Mouse (Mus musculus) liver, embryonic 16.5 days (tissue): Measurements from ENCODE around the gene Abcb10. TPM values are rescaled to one million over a fixed set of nuclear protein-coding genes. Genes with fewer than 3 reads are reported as not detected.

Experiments
- ATAC-seq: fragments of 200-750 bp; cut with Nextera tagmentation; 2 replicates; pipeline ENCODE4 v1.8.0; 2017; ENCODE audit warnings: low read depth, mild to moderate bottlenecking, moderate number of reproducible peaks, moderate library complexity
- H3K27ac ChIP-seq: fragments of 300-500 bp; sonication (generic); 2 replicates; pipeline ENCODE4 v1.5.1; 2014; ENCODE audit warnings: mild to moderate bottlenecking, low read length
- H3K27me3 ChIP-seq: fragments of 300-500 bp; sonication (generic); 2 replicates; pipeline ENCODE4 v1.6.1; 2014; ENCODE audit warnings: low read depth, low read length, mixed read lengths; ENCODE audit not compliant: control insufficient read depth, insufficient read depth
- H3K36me3 ChIP-seq: fragments of 300-500 bp; sonication (generic); 2 replicates; pipeline ENCODE4 v1.6.1; 2014; ENCODE audit warnings: mild to moderate bottlenecking; ENCODE audit not compliant: control insufficient read depth, insufficient read depth
- H3K4me1 ChIP-seq: fragments of 300-500 bp; sonication (generic); 2 replicates; pipeline ENCODE4 v1.6.1; 2014; ENCODE audit warnings: low read depth, low read length, mixed read lengths; ENCODE audit not compliant: control insufficient read depth
- H3K4me2 ChIP-seq: fragments of 300-500 bp; sonication (generic); 2 replicates; pipeline ENCODE4 v1.6.1; 2014; ENCODE audit warnings: low read depth, low read length, mixed read lengths
- H3K4me3 ChIP-seq: fragments of 300-500 bp; sonication (generic); 2 replicates; pipeline ENCODE4 v1.5.1; 2014; ENCODE audit warnings: low read depth, mild to moderate bottlenecking, low read length
- H3K9ac ChIP-seq: fragments of 300-500 bp; sonication (generic); 2 replicates; pipeline ENCODE4 v1.6.1; 2014; ENCODE audit warnings: low read depth, low read length
- H3K9me3 ChIP-seq: fragments of 300-500 bp; sonication (generic); replicated peaks from 2 replicates; pipeline ENCODE4 v1.6.1; 2016; ENCODE audit warnings: low read length; ENCODE audit not compliant: control insufficient read depth
- WGBS: fragments of 180-500 bp; shearing (Covaris S2); extraction: QIAGEN DNeasy Blood & Tissue Kit; methylation state at CpG from one replicate; pipeline ENCODE4 v1.1.7; 2014; ENCODE audit not compliant: insufficient replicate concordance; 5-methylcytosine and 5-hydroxymethylcytosine counted together
- polyA plus RNA-seq: library from polyadenylated mRNA; unstranded; fragments of >200 nt; fragmentation: Nextera tagmentation; extraction: Ambion mirVana; gene quantifications from 2 replicates; pipeline ENCODE4 v1.2.1, GENCODE M21; 2015

Gene Abcb10
- polyA plus RNA-seq, 1 experiment from 2014 or later: 130 TPM

GRCm38 (mm10) chr8:123989128-123989527 is 6.2 kb upstream of the Abcb10 start:
- Histone ChIP-seq H3K9me3 (no peaks in the 10 kb centered on the region), H3K4me1 (peaks cover 65% of the 10 kb centered on the region)
- whole genome bisulfite sequencing: 19% methylated on average over 7 of the region's 7 CpGs

GRCm38 (mm10) chr8:123988605-123989038 is 5.7 kb upstream of the Abcb10 start:
- Histone ChIP-seq H3K4me1 (peaks cover 69% of the 10 kb centered on the region), H3K4me3 (peak overlapping the region; percentile 53), H3K4me2 (peak overlapping the region; percentile 85), H3K9ac (peak overlapping the region; percentile 79), H3K27me3 (no peaks in the 10 kb centered on the region), H3K36me3 (0 out of 2 replicates have a peak, but pooled peaks cover under 1% of the 10 kb centered on the region), H3K9me3 (no peaks in the 10 kb centered on the region), H3K27ac (peak overlapping the region; percentile 99)
- peak; percentile 90 for ATAC-seq
- WGBS: 7% methylated on average over 6 of the region's 6 CpGs

More at GRCm38 (mm10) chr8:123989128-123989527, 6.2 kb upstream of the Abcb10 start:
- Histone ChIP-seq H3K27ac (peak overlapping the region; percentile 99), H3K4me2 (peak overlapping the region; percentile 85), H3K4me3 (peak overlapping the region; percentile 53), H3K9ac (peak overlapping the region; percentile 79), H3K36me3 (0 out of 2 replicates have a peak, but pooled peaks cover 2% of the 10 kb centered on the region), H3K27me3 (no peaks in the 10 kb centered on the region)
- peak; percentile 54 for ATAC-seq

- H3K4me1 ChIP-seq: peaks cover 46% of the 10 kb centered on the region
- H3K9ac ChIP-seq: peak overlapping the region; percentile 100
- peak overlapping the region; percentile 97 for H3K4me3 ChIP-seq
- peak overlapping the region; percentile 62 for H3K4me2 ChIP-seq
- WGBS: under 1% methylated on average over 48 of the region's 48 CpGs
- H3K9me3 ChIP-seq: no peaks in the 10 kb centered on the region
- H3K36me3 ChIP-seq: peaks cover 18% of the 10 kb centered on the region
- ATAC-seq: no peak
- H3K27ac ChIP-seq: peak overlapping the region; percentile 99
- H3K27me3 ChIP-seq: no peaks in the 10 kb centered on the region
These were observed 580 bp downstream of the Abcb10 start for GRCm38 (mm10) chr8:123982291-123982793.

GRCm38 (mm10) chr8:123981674-123982073 is 1.2 kb downstream of the Abcb10 start:
- Histone ChIP-seq H3K27ac (peak overlapping the region; percentile 99), H3K4me2 (peak overlapping the region; percentile 62), H3K27me3 (no peaks in the 10 kb centered on the region), H3K4me3 (peak overlapping the region; percentile 97), H3K9ac (peak overlapping the region; percentile 100), H3K36me3 (peaks cover 24% of the 10 kb centered on the region), H3K4me1 (peaks cover 46% of the 10 kb centered on the region), H3K9me3 (no peaks in the 10 kb centered on the region)
- no peak for ATAC-seq
- 22% methylated on average over 4 of the region's 4 CpGs for WGBS

GRCm38 (mm10) chr8:123980239-123980638 is 2.7 kb downstream of the Abcb10 start:
- Histone ChIP-seq H3K4me3 (peak overlapping the region; percentile 97), H3K9ac (peak overlapping the region; percentile 100), H3K9me3 (no peaks in the 10 kb centered on the region), H3K27me3 (no peaks in the 10 kb centered on the region), H3K36me3 (peaks cover 37% of the 10 kb centered on the region), H3K4me1 (peaks cover 53% of the 10 kb centered on the region), H3K4me2 (peak overlapping the region; percentile 62), H3K27ac (peak overlapping the region; percentile 99)
- ATAC-seq: no peak
- 21% methylated on average over 4 of the region's 4 CpGs for WGBS

GRCm38 (mm10) chr8:123978926-123979325 is 4.0 kb downstream of the Abcb10 start:
- peak overlapping the region; percentile 97 for H3K4me3 ChIP-seq
- 15% methylated on average over 8 of the region's 8 CpGs for WGBS
- peak overlapping the region; percentile 62 for H3K4me2 ChIP-seq
- H3K27ac ChIP-seq: peak overlapping the region; percentile 99
- H3K4me1 ChIP-seq: peaks cover 50% of the 10 kb centered on the region
- H3K36me3 ChIP-seq: peaks cover 49% of the 10 kb centered on the region
- H3K9me3 ChIP-seq: no peaks in the 10 kb centered on the region; the same call in 1 of the 2 replicates
- no peaks in the 10 kb centered on the region for H3K27me3 ChIP-seq
- peak overlapping the region; percentile 100 for H3K9ac ChIP-seq
- ATAC-seq: peak; percentile 81

GRCm38 (mm10) chr8:123978166-123978838 is 4.6 kb downstream of the Abcb10 start:
- Histone ChIP-seq H3K9me3 (no peaks in the 10 kb centered on the region; the same call in 1 of the 2 replicates), H3K4me2 (peak overlapping the region; percentile 62), H3K36me3 (peaks cover 53% of the 10 kb centered on the region), H3K9ac (peak overlapping the region; percentile 100), H3K4me3 (peak overlapping the region; percentile 97), H3K27me3 (no peaks in the 10 kb centered on the region), H3K4me1 (peaks cover 48% of the 10 kb centered on the region), H3K27ac (peak overlapping the region; percentile 99)
- WGBS: 37% methylated on average over 14 of the region's 14 CpGs
- ATAC-seq: no peak

- Histone ChIP-seq H3K9ac (peak overlapping the region; percentile 100), H3K27me3 (no peaks in the 10 kb centered on the region), H3K4me2 (peak overlapping the region; percentile 62), H3K36me3 (peaks cover 61% of the 10 kb centered on the region), H3K9me3 (no peaks in the 10 kb centered on the region; the same call in 1 of the 2 replicates), H3K4me3 (peak overlapping the region; percentile 97), H3K4me1 (peaks cover 54% of the 10 kb centered on the region), H3K27ac (peak overlapping the region; percentile 99)
- ATAC-seq: no peak
- 81% methylated on average over 4 of the region's 4 CpGs for WGBS
These were observed 5.4 kb downstream of the Abcb10 start for GRCm38 (mm10) chr8:123977499-123977898.

- ATAC-seq: peak; percentile 49
- H3K27me3 ChIP-seq: no peaks in the 10 kb centered on the region
- no peaks in the 10 kb centered on the region; the same call in 1 of the 2 replicates for H3K9me3 ChIP-seq
- peak overlapping the region; percentile 47 for H3K27ac ChIP-seq
- H3K4me2 ChIP-seq: peak overlapping the region; percentile 14; the same call in 1 of the 2 replicates
- 0 out of 2 replicates have a peak overlapping the region, but pooled peaks have one; percentile 4 for H3K4me3 ChIP-seq
- 89% methylated on average over 1 of the region's 1 CpGs for WGBS
- peaks cover 65% of the 10 kb centered on the region for H3K4me1 ChIP-seq
- H3K36me3 ChIP-seq: peaks cover 90% of the 10 kb centered on the region
- H3K9ac ChIP-seq: no peak overlapping the region
These were observed 9.4 kb downstream of the Abcb10 start for GRCm38 (mm10) chr8:123973495-123973894.
